Mouse (Mus musculus): ENCODE measurements around the gene Hnrnpl.

Hnrnpl gene

DNA sequence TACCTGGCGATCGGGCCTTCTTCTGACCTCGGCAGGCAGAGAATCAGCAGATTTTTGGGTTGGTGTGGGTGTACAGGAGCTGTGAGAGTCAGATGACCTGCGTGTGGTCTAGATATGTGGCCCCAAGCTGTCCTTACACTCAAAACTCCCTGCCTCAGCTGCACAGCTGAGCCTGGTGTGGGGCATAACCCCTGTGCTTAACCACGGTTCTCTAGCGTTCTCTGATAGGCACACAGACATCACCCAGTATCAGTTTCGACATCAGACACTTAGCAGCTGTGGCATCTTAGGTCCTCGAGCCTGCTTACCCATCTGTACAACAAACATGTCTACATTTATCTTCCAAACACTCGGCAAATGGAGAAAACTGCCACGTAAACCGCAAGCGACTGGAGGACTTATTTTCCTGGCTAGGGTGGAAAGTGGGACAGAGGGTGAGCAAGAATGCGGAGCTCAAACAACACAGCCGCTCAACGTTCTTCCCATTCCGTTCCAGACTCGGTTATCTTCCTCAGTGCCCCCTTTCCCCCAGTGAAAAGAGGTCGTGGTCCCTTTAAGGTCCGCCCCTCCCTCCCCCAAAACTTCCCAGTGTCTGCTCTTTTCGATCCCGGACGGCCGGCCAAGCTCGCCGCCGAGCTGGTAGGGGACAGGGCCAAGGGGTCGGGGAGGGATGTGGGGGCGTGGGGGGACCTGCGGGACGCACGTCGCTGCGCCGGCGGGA is at the start of gene Hnrnpl:
Gene Hnrnpl, plus strand, starts transcription at position 321 of the 721 bp plus-strand sequence.
- DNase-seq, result peak; percentile 67

GRCm38 (mm10) chr7:28758623-28759022 is 49.7 kb upstream of the Hnrnpl start:
- DNase-seq, result no peak

DNA sequence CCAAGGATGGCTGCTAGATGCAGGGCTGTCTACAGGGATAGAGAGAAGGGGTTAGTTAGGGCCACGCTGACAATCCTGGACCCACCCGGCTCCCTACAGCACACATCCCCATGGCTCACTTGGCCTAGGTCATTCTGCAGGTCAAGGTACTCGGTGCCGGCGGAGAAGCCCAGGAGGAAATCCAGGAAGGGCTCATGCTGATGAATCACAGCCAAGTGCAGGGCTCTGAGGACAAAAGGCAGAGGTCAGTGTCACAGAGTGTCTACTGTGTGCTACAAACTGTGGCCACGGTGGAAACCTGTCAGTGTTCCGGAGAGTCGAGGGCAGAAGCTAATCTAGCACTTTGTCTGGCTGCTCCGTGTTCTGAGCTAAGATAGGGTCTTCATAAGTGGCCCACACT is 46.4 kb upstream of the Hnrnpl start:
- DNase-seq, result no peak

- no peak for DNase-seq
Observed at GRCm38 (mm10) chr7:28765211-28765610, 43.1 kb upstream of the Hnrnpl start.

DNA sequence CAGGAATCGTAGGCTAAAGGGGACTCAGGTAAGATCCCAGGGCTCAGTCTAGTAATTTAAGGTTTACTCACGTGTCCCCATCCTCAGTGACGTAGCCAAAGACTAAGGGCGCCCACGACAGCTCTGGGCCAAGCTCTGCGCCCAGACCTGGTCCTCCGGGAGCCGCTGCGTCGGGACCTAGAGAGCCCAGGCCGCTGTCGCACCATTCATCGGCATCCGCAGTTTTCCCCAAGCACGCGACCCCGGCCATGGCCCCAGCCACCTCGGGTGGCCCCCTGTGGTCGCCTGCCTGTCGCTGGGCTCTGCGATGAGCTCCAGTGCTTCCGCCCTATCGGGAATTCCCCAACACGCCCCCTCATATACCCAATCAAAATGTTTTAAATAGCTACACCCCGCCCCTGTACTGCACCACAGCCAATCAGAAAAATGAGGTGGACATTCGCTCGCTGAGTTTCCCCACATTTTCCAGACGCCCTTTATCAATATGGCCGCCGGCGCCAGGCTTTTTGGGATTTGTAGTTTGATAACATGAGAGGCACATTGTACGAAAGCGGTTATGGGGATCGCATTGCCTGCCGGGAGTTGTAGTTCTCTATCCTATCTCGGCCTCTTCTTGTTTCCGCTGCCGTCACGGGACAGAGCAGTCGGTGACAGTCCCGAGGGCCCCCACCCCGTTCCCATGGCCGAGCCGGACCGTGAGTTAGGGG is 42.0 kb upstream of the Hnrnpl start, which contains the start of gene Sirt2:
Gene Sirt2, plus strand, starts transcription at position 563 of the 707 bp plus-strand sequence.
- DNase-seq, result peak; percentile 96

GRCm38 (mm10) chr7:28766910-28767309 is 41.4 kb upstream of the Hnrnpl start:
- DNase-seq, result no peak

DNA sequence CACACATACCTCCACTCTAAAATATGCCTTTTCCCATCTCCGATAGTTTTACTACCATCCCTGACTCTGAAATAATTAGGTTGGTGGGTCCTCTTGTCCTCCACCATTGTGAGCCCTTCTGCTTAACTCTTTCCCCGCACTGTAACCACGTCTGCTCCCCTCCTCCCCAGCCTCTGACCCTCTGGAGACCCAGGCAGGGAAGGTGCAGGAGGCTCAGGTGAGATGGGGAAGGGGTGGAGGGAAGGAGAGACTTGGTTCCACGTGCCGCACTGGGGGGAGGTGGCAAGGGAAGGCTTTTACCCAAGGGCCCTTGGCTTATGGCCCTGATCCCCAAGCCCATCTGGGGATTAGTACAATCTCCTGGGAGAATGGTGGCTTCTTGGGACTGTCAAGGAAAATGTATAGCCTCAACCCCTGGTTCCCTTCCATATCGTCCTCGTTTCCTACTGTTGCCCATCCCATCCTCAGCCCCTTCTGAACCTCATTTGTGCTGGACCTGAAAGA is 40.8 kb upstream of the Hnrnpl start, which contains the start of gene Nfkbib:
Gene Nfkbib, minus strand, starts transcription at position 51 of the 504 bp plus-strand sequence.
- DNase-seq, result no peak

DNA sequence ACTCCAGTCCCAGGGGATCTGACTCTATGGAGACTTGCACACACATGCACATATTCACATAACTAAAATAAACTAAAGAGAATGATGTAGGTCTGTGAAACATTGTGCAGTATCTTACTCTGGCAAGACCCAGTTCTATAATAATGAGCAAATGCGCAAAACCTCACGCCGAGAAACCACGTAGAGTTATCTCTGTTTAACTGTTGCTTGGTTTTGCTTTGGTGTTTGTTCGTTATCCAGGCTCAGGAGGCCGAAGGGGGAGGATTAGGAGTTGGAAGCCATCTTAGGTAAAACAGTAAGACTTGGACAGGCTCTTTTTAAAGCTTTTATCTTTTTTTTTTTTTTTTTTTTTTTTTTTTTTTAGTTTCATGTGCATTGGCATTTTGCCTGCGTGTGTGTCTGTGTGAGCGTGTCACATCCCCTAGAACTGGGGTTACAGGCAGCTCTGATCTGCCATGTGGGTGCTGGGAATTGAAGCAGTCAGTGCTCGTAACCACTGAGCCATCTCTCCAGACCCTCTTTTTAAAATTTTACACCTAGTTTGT is 38.9 kb upstream of the Hnrnpl start:
- DNase-seq, result no peak

GRCm38 (mm10) chr7:28770309-28770708 is 38.0 kb upstream of the Hnrnpl start:
- DNase-seq, result no peak

DNA sequence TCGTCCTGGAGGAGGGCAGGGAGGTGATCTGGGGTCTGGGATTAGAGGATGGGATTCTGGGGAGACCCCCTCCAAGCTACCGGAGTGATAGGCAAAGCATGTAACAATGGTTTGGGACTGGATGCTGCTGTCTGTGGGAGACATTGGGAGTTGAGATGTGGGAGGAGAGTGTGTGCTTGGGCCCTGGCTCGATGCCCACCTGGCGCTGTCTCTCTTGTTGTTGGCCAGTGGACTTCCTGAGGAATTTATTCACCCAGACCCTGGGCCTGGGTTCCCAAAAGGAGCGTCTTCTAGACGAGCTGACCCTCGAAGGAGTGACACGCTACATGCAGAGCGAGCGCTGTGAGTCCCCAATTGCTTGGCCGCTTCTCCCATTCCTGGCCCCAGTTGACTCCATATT is 36.5 kb upstream of the Hnrnpl start:
- DNase-seq, result peak; percentile 35

DNA sequence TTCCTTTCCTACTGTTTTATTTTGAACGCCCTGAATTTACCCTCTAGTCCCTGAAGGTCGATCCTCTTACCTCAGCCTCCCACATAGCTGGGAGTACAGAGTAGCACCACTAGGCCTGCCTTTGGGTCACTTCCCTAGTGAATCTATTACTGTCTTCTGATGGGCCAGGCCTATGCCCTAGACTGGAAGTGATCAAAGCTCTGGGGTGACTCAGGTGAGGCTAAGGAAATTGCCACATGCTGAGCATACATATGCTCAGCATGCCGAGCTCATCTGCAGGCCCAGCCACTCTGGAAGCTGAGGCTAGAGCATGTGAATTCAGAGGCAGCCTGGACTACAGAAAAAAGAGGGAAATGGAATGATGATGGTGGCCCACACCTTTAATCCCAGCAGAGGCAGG is 35.2 kb upstream of the Hnrnpl start:
- DNase-seq, result no peak

- no peak for DNase-seq
Observed at GRCm38 (mm10) chr7:28774164-28774563, 34.2 kb upstream of the Hnrnpl start.

DNA sequence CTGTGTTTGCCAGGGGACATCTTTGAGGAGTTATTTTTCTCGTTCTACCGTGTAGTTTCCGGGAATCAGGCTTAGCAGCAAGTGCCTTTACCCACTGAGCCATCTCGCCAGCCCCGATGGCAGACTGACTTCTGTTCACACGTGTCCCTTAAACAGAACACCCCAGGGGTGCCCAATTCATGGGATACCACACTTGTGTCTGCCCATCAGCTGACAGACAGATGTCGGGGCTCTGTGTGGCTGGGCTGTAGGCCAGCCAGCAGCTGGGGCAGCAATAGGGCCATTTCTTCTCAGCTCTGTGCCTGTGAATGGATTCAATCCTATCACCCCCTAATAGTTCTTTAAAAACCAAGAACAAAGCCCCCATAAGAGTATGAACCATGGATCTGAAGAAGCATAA is 33.2 kb upstream of the Hnrnpl start:
- DNase-seq, result no peak

- no peak for DNase-seq
Observed at GRCm38 (mm10) chr7:28778825-28779224, 29.5 kb upstream of the Hnrnpl start.

DNA sequence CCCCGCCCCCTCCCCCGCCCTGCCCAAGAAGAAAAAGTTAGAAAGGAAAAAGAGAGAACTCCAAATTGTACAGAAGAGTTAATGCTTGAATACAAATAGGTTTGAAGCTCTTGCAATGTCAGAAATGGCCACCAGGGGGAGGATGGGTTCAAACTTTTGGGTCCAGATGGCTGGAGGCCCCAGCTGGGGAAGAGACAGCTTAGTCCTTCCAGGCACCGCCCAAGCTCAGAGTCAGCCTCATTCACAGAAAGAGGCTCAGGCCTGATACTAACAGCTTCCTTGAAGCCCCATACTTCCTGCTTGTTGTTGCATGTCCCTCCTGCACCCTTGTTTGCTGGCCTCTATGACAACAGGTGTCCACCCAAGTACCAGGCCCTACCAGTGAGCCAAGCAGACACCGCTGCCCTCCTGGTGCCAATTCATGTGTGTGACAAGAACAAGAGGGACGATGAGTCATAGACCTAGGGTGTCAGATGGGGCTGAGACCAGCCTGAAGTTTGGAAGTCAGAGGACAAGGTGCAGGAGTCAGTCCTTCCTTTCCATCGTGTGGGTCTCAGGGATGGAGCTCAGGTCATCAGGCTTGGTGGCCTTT is 28.2 kb upstream of the Hnrnpl start:
- DNase-seq, result peak; percentile 94

DNA sequence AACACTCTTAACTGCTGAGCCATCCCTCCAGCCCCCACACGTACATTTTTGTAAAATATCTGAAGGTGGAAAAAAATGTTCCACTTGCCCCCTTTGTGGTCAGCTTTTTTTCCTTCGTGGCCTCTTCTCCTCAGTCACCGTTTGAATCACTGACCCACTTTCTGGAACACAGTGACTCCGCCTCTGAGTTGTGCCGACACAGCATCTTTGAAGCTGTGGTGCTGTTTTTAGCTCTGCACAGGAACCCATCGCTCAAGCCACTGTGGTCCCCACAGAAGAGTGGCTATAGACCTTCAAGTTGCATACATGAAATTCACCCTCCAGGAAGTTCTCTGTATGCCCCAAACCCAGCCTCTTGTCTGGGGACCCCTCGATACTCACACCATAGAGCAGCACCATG is 27.5 kb upstream of the Hnrnpl start:
- DNase-seq, result no peak

- no peak for DNase-seq
Observed at GRCm38 (mm10) chr7:28781261-28781663, 27.1 kb upstream of the Hnrnpl start.

DNA sequence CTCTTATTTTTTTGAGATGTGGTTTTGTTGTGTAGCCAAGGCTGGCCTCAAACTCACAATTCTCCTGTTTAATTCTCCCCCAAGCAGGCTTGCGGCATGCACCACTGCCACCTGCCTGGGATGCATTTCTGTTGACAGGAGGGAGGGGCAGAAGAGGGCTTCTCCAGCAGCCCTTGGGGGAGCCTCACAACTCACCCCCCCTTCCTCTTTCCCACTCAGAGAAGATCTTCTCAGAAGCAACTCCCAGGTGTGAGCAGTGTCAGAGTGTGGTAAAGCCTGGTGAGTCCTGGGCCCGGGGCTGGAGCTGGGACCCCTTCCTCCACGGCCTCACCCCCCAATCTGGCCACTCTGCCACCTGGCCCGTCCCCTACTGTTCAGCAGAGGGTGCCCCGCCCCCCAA is 23.2 kb upstream of the Hnrnpl start:
- DNase-seq, result no peak

DNA sequence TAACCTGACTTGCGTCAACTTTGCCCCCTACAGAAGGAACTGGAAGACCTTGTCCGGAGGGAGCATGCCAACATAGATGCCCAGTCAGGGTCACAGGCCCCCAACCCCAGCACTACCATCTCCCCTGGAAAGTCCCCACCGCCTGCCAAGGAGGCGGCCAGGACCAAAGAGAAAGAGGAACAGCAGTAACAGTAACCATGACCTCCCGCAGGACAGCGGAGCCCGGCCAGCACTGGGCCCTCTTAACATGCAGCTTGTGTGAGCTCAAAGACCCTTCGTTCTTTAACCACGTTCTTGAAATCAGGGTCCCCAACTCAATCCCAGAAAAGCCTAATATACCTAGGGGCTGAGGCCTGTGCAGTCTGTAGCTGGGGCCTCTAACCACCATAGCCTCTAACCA is 20.5 kb upstream of the Hnrnpl start:
- DNase-seq, result no peak

DNA sequence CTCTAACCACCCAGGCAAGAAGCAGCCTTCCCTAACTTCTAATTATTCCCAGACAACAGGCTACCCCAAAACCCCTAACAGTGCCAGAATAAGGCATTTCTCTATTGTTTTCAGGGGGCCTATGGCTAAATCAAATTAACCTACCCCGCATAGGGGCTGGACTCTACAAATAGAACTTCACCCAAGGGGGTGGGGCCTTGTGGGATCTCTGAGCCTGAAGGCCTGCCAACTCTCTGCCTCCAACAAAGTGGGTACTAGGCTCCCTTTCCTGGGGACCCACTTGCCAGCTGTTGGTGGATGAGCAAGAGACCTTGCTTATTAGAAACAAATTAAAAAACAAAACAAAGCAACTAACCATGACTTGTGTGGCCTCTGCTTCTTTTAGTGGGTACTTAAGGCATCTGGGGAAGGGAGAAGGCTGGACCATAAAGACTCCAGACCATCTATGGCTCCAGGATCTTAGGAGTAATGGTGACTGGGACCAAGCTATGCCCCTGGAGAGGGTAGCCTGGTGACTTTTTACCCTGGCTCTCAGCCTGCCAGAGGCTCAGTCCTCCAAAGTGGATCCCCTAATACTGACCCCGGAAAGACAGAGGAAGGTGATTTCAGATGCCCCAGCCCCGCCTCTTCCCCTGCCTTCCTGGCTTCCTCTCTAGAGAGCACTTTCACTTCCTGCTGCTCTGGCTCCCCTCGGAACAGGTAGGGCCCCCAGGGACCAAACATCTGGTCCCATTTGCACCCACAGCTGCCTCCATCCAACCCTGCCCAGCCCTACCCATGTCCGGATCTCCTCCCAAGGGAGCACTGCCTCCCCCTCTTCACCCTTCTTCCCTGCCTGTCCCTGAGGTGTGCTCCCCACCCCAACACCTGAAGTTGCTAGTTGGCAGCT is 19.8 kb upstream of the Hnrnpl start, which contains the start of gene Rinl:
Gene Rinl, plus strand, starts transcription at position 663 of the 889 bp plus-strand sequence.
- peak; percentile 36 for DNase-seq

DNA sequence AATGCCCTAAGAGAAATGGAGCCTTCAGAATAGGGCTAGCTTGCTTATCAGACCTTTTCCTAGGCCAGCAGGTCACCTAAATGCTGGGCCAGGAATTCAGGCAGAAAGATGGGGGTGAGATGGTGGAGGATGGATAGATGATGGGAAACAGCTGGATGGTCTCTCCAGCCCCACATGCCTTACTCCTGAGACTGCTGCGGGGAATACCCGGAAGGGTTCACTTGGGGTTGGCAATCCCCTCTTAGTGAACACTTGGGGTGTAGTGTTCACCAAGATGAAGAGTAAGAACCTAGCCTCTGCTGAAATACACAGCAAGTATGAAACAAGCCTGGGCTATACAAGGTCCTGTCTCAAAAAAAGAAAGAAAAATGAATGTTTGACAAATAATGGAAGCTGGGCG is 19.1 kb upstream of the Hnrnpl start:
- DNase-seq, result no peak
